Mouse (Mus musculus) mouse trophoblast stem cell (cell line): ENCODE results near the gene Map2k3.

ENCODE experiments used
- in situ Hi-C, 2 experiments: fragments of 300-500 bp; cut with MseI, MboI; formaldehyde crosslinking; loops; 2 replicates in 1 of 2; 3 replicates in 1 of 2; pipeline ENCODE4 v1.15.1; 2025

Gene Map2k3

GRCm38 (mm10) chr11:60955621-60956383 lies 24.0 kb downstream of the Map2k3 start:
- in situ Hi-C loops, result no loop called here

DNA sequence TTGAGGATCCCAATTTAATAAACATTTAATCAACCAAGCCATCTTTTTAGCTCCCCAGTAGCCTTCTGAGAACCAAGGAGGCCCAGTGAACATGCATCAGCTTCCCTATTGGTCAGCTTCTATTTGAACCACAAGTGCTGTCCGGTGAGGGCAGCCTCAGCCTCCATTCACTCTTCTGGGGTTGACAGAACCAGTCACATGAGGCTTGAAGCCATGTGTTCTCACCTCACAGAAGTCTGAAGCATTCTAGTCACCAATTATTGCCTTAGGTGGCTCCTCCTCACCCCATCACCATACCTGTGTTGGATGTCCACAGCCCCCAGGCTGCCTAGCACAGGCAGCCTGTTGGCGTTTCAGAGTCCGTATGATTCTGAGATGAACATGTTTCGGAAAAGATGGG lies 27.1 kb downstream of the Map2k3 start:
- in situ Hi-C loops, result no loop called here

DNA sequence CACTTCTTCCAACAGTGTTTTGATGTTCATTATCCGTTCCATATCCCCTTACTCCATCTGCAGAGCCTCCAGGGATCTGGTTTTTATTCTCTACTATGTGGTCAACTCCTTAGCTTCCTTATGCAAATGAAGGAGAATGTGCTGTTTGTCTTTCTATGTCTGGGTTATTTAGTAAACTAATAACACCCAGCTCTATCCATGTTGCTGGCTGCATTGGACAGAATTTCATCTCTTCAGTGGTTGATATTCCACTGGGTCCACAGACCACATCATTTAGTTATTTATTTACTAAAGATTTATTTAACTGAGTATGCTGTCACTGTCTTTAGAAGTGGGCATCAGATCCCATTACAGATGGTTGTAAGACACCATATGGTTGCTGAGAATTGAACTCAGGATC lies 29.3 kb downstream of the Map2k3 start:
- in situ Hi-C loops, result no loop called here

GRCm38 (mm10) chr11:60962709-60963108 lies 30.9 kb downstream of the Map2k3 start:
- in situ Hi-C loops, result no loop called here

- in situ Hi-C loops, result no loop called here
Measured at GRCm38 (mm10) chr11:60966974-60967373, 35.1 kb downstream of the Map2k3 start.

GRCm38 (mm10) chr11:60975097-60975496 lies 43.3 kb downstream of the Map2k3 start:
- in situ Hi-C loops, result no loop called here

- in situ Hi-C loops, result no loop called here
Measured at GRCm38 (mm10) chr11:60976234-60976633, 44.4 kb downstream of the Map2k3 start.

DNA sequence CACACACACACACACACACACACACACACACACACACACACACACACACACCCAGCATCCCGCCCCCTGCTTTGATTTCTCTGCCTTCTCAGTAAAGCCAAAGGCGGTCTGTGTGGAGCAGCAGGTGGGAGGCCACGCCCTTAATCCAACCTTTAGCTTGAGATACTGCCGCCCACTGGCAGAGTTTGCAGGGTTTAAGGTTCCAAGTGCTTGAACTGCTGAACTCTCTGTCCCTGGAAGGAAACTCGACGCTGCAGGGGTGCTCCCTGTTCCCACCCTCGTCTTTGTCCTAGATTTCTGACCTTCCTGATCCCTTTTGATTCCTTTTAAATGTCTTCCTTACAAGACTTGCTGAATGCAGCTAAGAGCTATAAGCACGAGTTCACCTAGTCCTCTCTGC lies 44.9 kb downstream of the Map2k3 start:
- in situ Hi-C loops, result no loop called here

- in situ Hi-C loops, result no loop called here
Measured at GRCm38 (mm10) chr11:60977153-60977552, 45.3 kb downstream of the Map2k3 start.

DNA sequence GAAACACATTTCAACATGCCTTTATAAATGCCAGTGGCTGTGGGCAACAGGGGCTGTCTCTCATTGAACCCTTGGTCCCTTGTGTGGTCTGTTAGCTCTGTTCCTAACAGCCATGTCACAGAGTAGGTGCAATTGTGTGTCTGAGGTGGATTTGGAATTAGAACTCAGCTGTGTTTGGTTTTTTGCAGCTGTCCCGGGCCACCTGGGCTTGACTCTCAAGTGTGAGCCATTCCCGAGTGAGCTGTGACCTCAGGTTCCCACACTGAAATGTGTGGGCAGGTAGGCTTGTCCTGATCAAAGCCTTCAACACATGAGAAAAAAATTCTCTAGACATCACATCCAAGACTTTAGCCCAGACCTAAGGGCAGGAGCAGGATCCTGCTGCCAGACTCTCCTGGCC lies 46.8 kb downstream of the Map2k3 start:
- in situ Hi-C loops, result no loop called here

GRCm38 (mm10) chr11:60979788-60980187 lies 48.0 kb downstream of the Map2k3 start:
- in situ Hi-C loops, result no loop called here

DNA sequence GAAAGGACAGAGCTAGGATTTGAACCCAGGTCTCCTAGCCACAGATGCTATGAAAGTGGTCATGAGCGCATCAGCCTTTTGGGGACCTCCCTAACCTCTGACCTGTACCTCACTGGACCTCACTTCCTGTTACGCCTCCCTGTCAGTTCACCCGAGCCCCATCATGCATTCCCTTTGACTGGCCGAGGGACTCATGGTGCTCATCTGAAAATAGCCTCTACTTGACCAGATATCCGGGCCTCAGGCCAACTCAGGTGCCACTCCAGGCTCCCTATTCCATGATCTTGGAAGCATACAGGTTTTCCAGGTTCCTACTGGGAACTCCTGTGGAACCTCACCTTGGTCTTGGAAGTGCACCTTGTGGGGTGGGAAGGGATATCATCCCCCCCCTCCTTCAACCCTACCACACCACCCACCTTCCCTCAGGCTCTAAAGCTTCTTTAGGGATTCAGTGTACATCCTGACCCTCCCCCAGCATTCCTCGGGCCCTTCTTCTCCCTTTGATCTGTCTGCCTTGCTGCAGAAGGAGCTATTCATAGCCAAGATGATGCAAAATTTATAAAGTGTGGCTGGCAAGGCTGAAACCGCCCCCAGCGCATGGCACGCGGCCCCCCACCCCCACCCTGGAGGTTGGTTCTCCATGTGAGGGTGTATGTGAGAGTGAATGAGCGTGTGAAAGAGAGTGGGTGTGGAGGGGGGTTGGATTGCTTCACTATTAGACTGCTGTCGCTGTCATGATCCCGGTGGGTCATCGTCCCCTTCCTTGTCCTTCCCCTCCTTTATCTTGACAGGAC lies 50.1 kb downstream of the Map2k3 start:
- in situ Hi-C loops, result no loop called here

GRCm38 (mm10) chr11:60984912-60985558 lies 53.2 kb downstream of the Map2k3 start:
- in situ Hi-C loops, result no loop called here

- in situ Hi-C loops, result no loop called here
Measured at GRCm38 (mm10) chr11:60990428-60990827, 58.6 kb downstream of the Map2k3 start.
